Mouse (Mus musculus) neural tube, embryonic 10.5 days (tissue): Measurements from ENCODE around the gene Zfp358.

Experiments used
- DNase-seq: peaks from one replicate; pipeline ENCODE4 v3.0.0-alpha.2; 2017; ENCODE audit warnings: low spot score; ENCODE audit errors: extremely low spot score

The Zfp358 gene

GRCm38 (mm10) chr8:3492901-3493844 lies at the start of gene Zfp358:
Zfp358 (plus strand) TSS chr8:3493138.
- peak; percentile 86 for DNase-seq

GRCm38 (mm10) chr8:3449226-3449625 lies 43.7 kb upstream of the Zfp358 start:
- no peak for DNase-seq

GRCm38 (mm10) chr8:3450670-3451069 lies 42.3 kb upstream of the Zfp358 start:
- DNase-seq = peak; percentile 60

- DNase-seq = no peak
These were observed 40.9 kb upstream of the Zfp358 start for GRCm38 (mm10) chr8:3451992-3452391.

GRCm38 (mm10) chr8:3463248-3463647 lies 29.7 kb upstream of the Zfp358 start:
- no peak for DNase-seq

GRCm38 (mm10) chr8:3464309-3464708 lies 28.6 kb upstream of the Zfp358 start:
- peak; percentile 61 for DNase-seq

- DNase-seq = peak; percentile 99
These were observed 25.7 kb upstream of the Zfp358 start, which contains the start of gene Pex11g for GRCm38 (mm10) chr8:3467006-3467885. Pex11g (minus strand) TSS chr8:3467680.

- no peak for DNase-seq
These were observed 24.9 kb upstream of the Zfp358 start for GRCm38 (mm10) chr8:3467886-3468545.

- no peak for DNase-seq
These were observed 24.1 kb upstream of the Zfp358 start for GRCm38 (mm10) chr8:3468838-3469237.

GRCm38 (mm10) chr8:3470562-3470961 lies 22.4 kb upstream of the Zfp358 start, which contains the start of gene Tex45:
Tex45 (plus strand) TSS chr8:3470862.
- no peak for DNase-seq

GRCm38 (mm10) chr8:3475715-3476429 lies 17.1 kb upstream of the Zfp358 start:
- DNase-seq = no peak

GRCm38 (mm10) chr8:3480221-3480785 lies 12.6 kb upstream of the Zfp358 start:
- no peak for DNase-seq

- DNase-seq = no peak
These were observed 11.3 kb upstream of the Zfp358 start for GRCm38 (mm10) chr8:3481605-3482004.

GRCm38 (mm10) chr8:3482240-3482740 lies 10.6 kb upstream of the Zfp358 start:
- no peak for DNase-seq

- DNase-seq = no peak
These were observed 9.4 kb upstream of the Zfp358 start for GRCm38 (mm10) chr8:3483546-3483945.

- DNase-seq = no peak
These were observed 7.7 kb upstream of the Zfp358 start for GRCm38 (mm10) chr8:3485192-3485591.

- no peak for DNase-seq
These were observed 889 bp downstream of the Zfp358 start for GRCm38 (mm10) chr8:3493845-3494208.

GRCm38 (mm10) chr8:3495578-3496427 lies 2.9 kb downstream of the Zfp358 start:
- DNase-seq = no peak

- no peak for DNase-seq
These were observed 3.5 kb downstream of the Zfp358 start for GRCm38 (mm10) chr8:3496428-3496748.
